Mouse (Mus musculus): Measurements from ENCODE around the gene Txndc15. TPM values are rescaled to one million over a fixed set of nuclear protein-coding genes. Genes with fewer than 3 reads are reported as not detected.
A peak's percentile ranks its signal among the peaks of the same experiment; 100 is the strongest.

Gene Txndc15
- polyA plus RNA-seq, 1 experiment from 2014 or later, result 30.9 TPM

- Histone ChIP-seq H3K9me3 (replicated peaks) (no peaks in the 10 kb centered on the region), H3K4me1 (replicated peaks) (peaks cover 13% of the 10 kb centered on the region), H3K27me3 (no peaks in the 10 kb centered on the region), H3K4me3 (replicated peaks) (no peak overlapping the region), H3K36me3 (no peaks in the 10 kb centered on the region), H3K4me2 (no peak overlapping the region), H3K9ac (no peak overlapping the region), H3K27ac (no peak overlapping the region)
- 50% methylated on average over 2 of the region's 2 CpGs for WGBS (ENCODE audit: insufficient replicate concordance)
- ATAC-seq (ENCODE audit: low read depth) (peak; percentile 55), DNase-seq (peak; percentile 28)
Measured at GRCm38 (mm10) chr13:55732121-55732520, 17.7 kb downstream of the Txndc15 start.

- Histone ChIP-seq H3K27ac (no peak overlapping the region), H3K27me3 (no peaks in the 10 kb centered on the region), H3K4me1 (replicated peaks) (peaks cover 9% of the 10 kb centered on the region), H3K36me3 (no peaks in the 10 kb centered on the region), H3K9me3 (replicated peaks) (no peaks in the 10 kb centered on the region), H3K4me2 (no peak overlapping the region), H3K9ac (no peak overlapping the region), H3K4me3 (replicated peaks) (no peak overlapping the region)
- 81% methylated on average over 22 of the region's 22 CpGs for WGBS (ENCODE audit: insufficient replicate concordance)
- ATAC-seq (ENCODE audit: low read depth), result no peak
- no peak for DNase-seq
Measured at GRCm38 (mm10) chr13:55733628-55734502, 19.4 kb downstream of the Txndc15 start.

GRCm38 (mm10) chr13:55737885-55738284 lies 23.4 kb downstream of the Txndc15 start:
- ATAC-seq (ENCODE audit: low read depth) (no peak), DNase-seq (no peak)
- WGBS (ENCODE audit: insufficient replicate concordance), result 87% methylated on average over 8 of the region's 8 CpGs
- no peak overlapping the region for H3K4me2 ChIP-seq
- no peak overlapping the region for H3K4me3 ChIP-seq (replicated peaks)
- H3K36me3 ChIP-seq, result no peaks in the 10 kb centered on the region
- no peaks in the 10 kb centered on the region for H3K27me3 ChIP-seq
- no peaks in the 10 kb centered on the region for H3K9me3 ChIP-seq (replicated peaks)
- no peak overlapping the region for H3K9ac ChIP-seq
- no peaks in the 10 kb centered on the region for H3K4me1 ChIP-seq (replicated peaks)
- no peak overlapping the region for H3K27ac ChIP-seq

GRCm38 (mm10) chr13:55742306-55742705 lies 27.9 kb downstream of the Txndc15 start:
- H3K4me2 ChIP-seq, result no peak overlapping the region
- no peaks in the 10 kb centered on the region for H3K27me3 ChIP-seq
- H3K27ac ChIP-seq, result no peak overlapping the region
- H3K4me1 ChIP-seq (replicated peaks), result no peaks in the 10 kb centered on the region
- 78% methylated on average over 8 of the region's 8 CpGs for WGBS (ENCODE audit: insufficient replicate concordance)
- DNase-seq (no peak), ATAC-seq (ENCODE audit: low read depth) (no peak)
- 0 out of 2 replicates have a peak, but pooled peaks cover 3% of the 10 kb centered on the region for H3K9me3 ChIP-seq (replicated peaks)
- H3K4me3 ChIP-seq (replicated peaks), result no peak overlapping the region
- H3K9ac ChIP-seq, result no peak overlapping the region
- no peaks in the 10 kb centered on the region for H3K36me3 ChIP-seq

GRCm38 (mm10) chr13:55754380-55754779 lies 39.9 kb downstream of the Txndc15 start:
- Histone ChIP-seq H3K36me3 (no peaks in the 10 kb centered on the region), H3K9ac (no peak overlapping the region), H3K4me1 (replicated peaks) (0 out of 2 replicates have a peak, but pooled peaks cover 6% of the 10 kb centered on the region), H3K27me3 (no peaks in the 10 kb centered on the region), H3K4me3 (replicated peaks) (no peak overlapping the region), H3K4me2 (no peak overlapping the region), H3K27ac (no peak overlapping the region), H3K9me3 (replicated peaks) (no peaks in the 10 kb centered on the region)
- no peak for ATAC-seq (ENCODE audit: low read depth)
- DNase-seq, result no peak
- 63% methylated on average over 13 of the region's 13 CpGs for WGBS (ENCODE audit: insufficient replicate concordance)

- WGBS (ENCODE audit: insufficient replicate concordance), result 42% methylated on average over 8 of the region's 8 CpGs
- ATAC-seq (ENCODE audit: low read depth) (no peak), DNase-seq (no peak)
- Histone ChIP-seq H3K9me3 (replicated peaks) (no peaks in the 10 kb centered on the region), H3K4me3 (replicated peaks) (no peak overlapping the region), H3K36me3 (no peaks in the 10 kb centered on the region), H3K4me2 (no peak overlapping the region), H3K4me1 (replicated peaks) (0 out of 2 replicates have a peak, but pooled peaks cover 6% of the 10 kb centered on the region), H3K27me3 (no peaks in the 10 kb centered on the region), H3K9ac (no peak overlapping the region), H3K27ac (no peak overlapping the region)
Measured at GRCm38 (mm10) chr13:55756789-55757188, 42.3 kb downstream of the Txndc15 start.

- DNase-seq, result no peak
- no peak overlapping the region for H3K4me3 ChIP-seq (replicated peaks)
- H3K4me2 ChIP-seq, result no peak overlapping the region
- WGBS (ENCODE audit: insufficient replicate concordance), result 87% methylated on average over 6 of the region's 6 CpGs
- no peaks in the 10 kb centered on the region for H3K36me3 ChIP-seq
- H3K9me3 ChIP-seq (replicated peaks), result no peaks in the 10 kb centered on the region
- no peaks in the 10 kb centered on the region for H3K27me3 ChIP-seq
- H3K4me1 ChIP-seq (replicated peaks), result 0 out of 2 replicates have a peak, but pooled peaks cover 6% of the 10 kb centered on the region
- H3K9ac ChIP-seq, result no peak overlapping the region
- no peak overlapping the region for H3K27ac ChIP-seq
- no peak for ATAC-seq (ENCODE audit: low read depth)
Measured at GRCm38 (mm10) chr13:55757645-55758044, 43.2 kb downstream of the Txndc15 start.

- no peak overlapping the region for H3K9ac ChIP-seq
- ATAC-seq (ENCODE audit: low read depth), result no peak
- H3K4me1 ChIP-seq (replicated peaks), result 0 out of 2 replicates have a peak, but pooled peaks cover 6% of the 10 kb centered on the region
- WGBS (ENCODE audit: insufficient replicate concordance), result 61% methylated on average over 10 of the region's 10 CpGs
- no peaks in the 10 kb centered on the region for H3K36me3 ChIP-seq
- no peak overlapping the region for H3K4me3 ChIP-seq (replicated peaks)
- DNase-seq, result no peak
- no peaks in the 10 kb centered on the region for H3K9me3 ChIP-seq (replicated peaks)
- H3K4me2 ChIP-seq, result no peak overlapping the region
- H3K27me3 ChIP-seq, result no peaks in the 10 kb centered on the region
- no peak overlapping the region for H3K27ac ChIP-seq
Measured at GRCm38 (mm10) chr13:55760576-55760975, 46.1 kb downstream of the Txndc15 start.

- 77% methylated on average over 10 of the region's 10 CpGs for WGBS (ENCODE audit: insufficient replicate concordance)
- Histone ChIP-seq H3K4me2 (no peak overlapping the region), H3K4me3 (replicated peaks) (no peak overlapping the region), H3K9ac (no peak overlapping the region), H3K36me3 (no peaks in the 10 kb centered on the region), H3K27me3 (no peaks in the 10 kb centered on the region), H3K9me3 (replicated peaks) (no peaks in the 10 kb centered on the region), H3K4me1 (replicated peaks) (0 out of 2 replicates have a peak, but pooled peaks cover 6% of the 10 kb centered on the region), H3K27ac (no peak overlapping the region)
- ATAC-seq (ENCODE audit: low read depth) (no peak), DNase-seq (no peak)
Measured at GRCm38 (mm10) chr13:55761486-55761885, 47.0 kb downstream of the Txndc15 start.

GRCm38 (mm10) chr13:55774352-55774751 lies 59.9 kb downstream of the Txndc15 start:
- H3K9me3 ChIP-seq (replicated peaks), result no peaks in the 10 kb centered on the region
- no peak overlapping the region for H3K4me2 ChIP-seq
- ATAC-seq (ENCODE audit: low read depth), result no peak
- H3K9ac ChIP-seq, result no peak overlapping the region
- no peak overlapping the region for H3K27ac ChIP-seq
- H3K4me3 ChIP-seq (replicated peaks), result no peak overlapping the region
- DNase-seq, result no peak
- H3K27me3 ChIP-seq, result no peaks in the 10 kb centered on the region
- no peaks in the 10 kb centered on the region; the same call in 1 of the 2 replicates for H3K36me3 ChIP-seq
- H3K4me1 ChIP-seq (replicated peaks), result peaks cover 3% of the 10 kb centered on the region; the same call in 1 of the 2 replicates
- WGBS (ENCODE audit: insufficient replicate concordance), result 78% methylated on average over 7 of the region's 7 CpGs

- H3K27ac ChIP-seq, result no peak overlapping the region
- H3K27me3 ChIP-seq, result no peaks in the 10 kb centered on the region
- H3K36me3 ChIP-seq, result no peaks in the 10 kb centered on the region; the same call in 1 of the 2 replicates
- H3K9me3 ChIP-seq (replicated peaks), result no peaks in the 10 kb centered on the region
- H3K4me1 ChIP-seq (replicated peaks), result peaks cover 3% of the 10 kb centered on the region; the same call in 1 of the 2 replicates
- no peak overlapping the region for H3K4me2 ChIP-seq
- H3K4me3 ChIP-seq (replicated peaks), result no peak overlapping the region
- WGBS (ENCODE audit: insufficient replicate concordance), result 55% methylated on average over 11 of the region's 11 CpGs
- no peak overlapping the region for H3K9ac ChIP-seq
- DNase-seq, result no peak
- no peak for ATAC-seq (ENCODE audit: low read depth)
Measured at GRCm38 (mm10) chr13:55775056-55775455, 60.6 kb downstream of the Txndc15 start.
